Mouse (Mus musculus): ENCODE measurements at regions not wholly inside any gene's neighbourhood (a gene's known extent, or its start where the extent isn't known, plus 50 kb on each side); places are given as distances from the start of the nearest gene placed in this dataset.

DNA sequence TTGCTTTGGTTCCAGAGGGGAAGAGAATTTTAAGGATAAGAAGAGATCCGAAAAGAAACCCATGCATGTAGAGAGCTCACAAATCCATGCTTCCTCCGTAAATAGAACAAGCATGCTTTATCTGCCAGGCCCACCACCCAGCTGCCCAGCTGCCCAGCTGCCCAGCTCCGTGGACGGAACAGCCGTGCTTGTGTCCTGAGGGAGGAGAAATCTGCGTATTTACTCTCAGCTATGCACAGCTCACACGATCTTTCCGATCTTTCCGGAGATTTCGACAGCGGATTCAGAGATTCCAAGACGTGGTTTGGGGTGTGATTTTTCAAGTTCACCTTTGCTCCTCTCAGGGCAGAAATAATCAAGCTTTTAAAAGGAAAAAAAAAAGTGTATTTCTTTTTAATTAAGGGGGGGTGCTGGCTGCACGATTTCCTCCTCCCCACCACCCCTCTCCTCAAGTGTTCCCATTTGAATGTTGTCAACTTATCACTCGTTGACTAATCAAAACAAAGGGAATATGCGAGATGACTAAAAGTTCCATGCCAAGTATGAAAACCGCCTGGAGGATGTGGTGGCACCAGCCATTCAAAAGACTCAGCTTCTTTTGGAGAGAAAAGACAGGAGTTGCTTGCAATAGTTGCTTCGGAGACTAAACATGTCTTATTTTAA, 2293.2 kb upstream of the Gm7489 start:
- WGBS, result 55% methylated on average over 17 of the region's 17 CpGs
- ATAC-seq (ENCODE audit: low FRiP score) (no peak), DNase-seq (ENCODE audit: low spot score) (peak; percentile 33)
- no peaks in the 10 kb centered on the region for H3K27me3 ChIP-seq (ENCODE audit: control insufficient read depth, insufficient read depth, low read length)
- H3K9me3 ChIP-seq (ENCODE audit: control insufficient read depth, low read length), result no peaks in the 10 kb centered on the region
- peak overlapping the region; percentile 33 for H3K4me2 ChIP-seq (replicated peaks)
- H3K4me1 ChIP-seq (replicated peaks; ENCODE audit: control insufficient read depth, insufficient read depth, low read length), result no peaks in the 10 kb centered on the region
- H3K9ac ChIP-seq, result no peak overlapping the region
- no peak overlapping the region for H3K27ac ChIP-seq
- no peak overlapping the region for H3K4me3 ChIP-seq (replicated peaks; ENCODE audit: low read length)
- H3K36me3 ChIP-seq (replicated peaks; ENCODE audit: control insufficient read depth, insufficient read depth), result no peaks in the 10 kb centered on the region

DNA sequence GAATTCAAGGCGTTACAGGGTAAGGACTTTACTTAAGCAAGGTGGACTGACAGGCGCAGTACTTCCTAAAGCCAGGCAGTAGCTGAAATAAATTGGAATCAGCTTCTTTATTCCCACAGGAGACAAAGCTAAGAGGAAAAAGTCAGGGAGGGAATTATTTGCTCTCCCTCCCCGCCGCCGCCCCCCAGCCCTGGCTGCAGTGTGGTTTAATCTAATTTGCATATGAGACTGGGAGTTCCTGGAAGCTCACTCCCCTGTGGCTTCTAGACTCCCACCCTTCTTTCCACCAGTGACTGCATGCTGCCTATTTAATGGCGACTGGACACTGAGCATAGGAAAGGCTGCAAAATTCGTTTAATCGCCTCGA, 2292.7 kb upstream of the Gm7489 start:
- Histone ChIP-seq H3K27me3 (ENCODE audit: control insufficient read depth, insufficient read depth, low read length) (no peaks in the 10 kb centered on the region), H3K4me1 (replicated peaks; ENCODE audit: control insufficient read depth, insufficient read depth, low read length) (no peaks in the 10 kb centered on the region), H3K36me3 (replicated peaks; ENCODE audit: control insufficient read depth, insufficient read depth) (no peaks in the 10 kb centered on the region), H3K9ac (no peak overlapping the region), H3K9me3 (ENCODE audit: control insufficient read depth, low read length) (no peaks in the 10 kb centered on the region), H3K4me3 (replicated peaks; ENCODE audit: low read length) (no peak overlapping the region), H3K27ac (no peak overlapping the region), H3K4me2 (replicated peaks) (peak overlapping the region; percentile 33; the same call in 1 of the 2 replicates)
- WGBS, result 41% methylated on average over 9 of the region's 9 CpGs
- no peak for DNase-seq (ENCODE audit: low spot score)
- no peak; the same call in 1 of the 2 replicates for ATAC-seq (ENCODE audit: low FRiP score)

DNA sequence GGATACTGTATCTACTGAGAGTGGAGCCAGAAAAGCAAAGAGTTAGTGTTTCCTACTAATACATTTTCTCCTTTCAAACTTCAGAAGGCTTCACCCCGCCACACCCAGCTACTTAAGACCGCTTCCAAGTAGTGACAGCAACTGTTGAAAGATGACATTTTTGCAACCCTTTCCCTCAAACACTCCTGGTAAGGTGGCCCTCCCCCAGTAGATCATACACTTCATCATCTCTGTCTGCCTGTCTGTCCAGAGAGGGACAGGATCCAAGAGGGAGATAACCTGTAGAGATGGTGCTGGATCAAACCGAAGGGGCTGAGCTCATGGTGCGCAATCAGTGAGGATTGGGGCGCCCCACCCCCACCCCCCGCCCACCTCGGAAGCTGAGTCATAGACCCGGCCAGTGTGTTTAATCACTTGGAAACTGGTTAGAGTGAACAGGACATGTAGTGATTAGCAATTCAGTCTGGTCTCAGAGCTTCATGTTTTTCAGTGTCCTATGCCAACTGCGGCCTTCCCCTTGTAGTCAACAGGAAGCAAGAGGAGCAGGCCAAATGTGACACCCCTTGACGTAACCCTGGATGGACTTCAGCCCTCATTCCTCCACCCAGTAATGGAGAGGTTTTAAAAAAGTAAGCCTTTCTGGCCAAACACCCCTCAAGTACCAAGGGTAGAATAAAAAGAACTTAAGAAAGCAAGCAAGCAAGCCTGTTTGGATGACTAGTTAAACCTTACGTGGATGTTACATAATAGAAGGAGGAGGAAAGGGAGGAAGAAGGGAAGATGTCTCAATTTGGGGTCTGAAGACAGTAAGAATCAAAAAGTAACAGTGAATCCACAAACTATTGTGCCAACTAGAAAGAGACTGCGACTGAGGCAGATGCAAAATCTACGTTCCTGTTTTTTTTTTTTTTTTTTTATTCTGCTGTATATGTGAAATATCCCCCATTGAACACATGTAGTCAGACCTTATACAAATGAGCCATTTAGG, 2291.9 kb upstream of the Gm7489 start:
- Histone ChIP-seq H3K27me3 (ENCODE audit: control insufficient read depth, insufficient read depth, low read length) (no peaks in the 10 kb centered on the region), H3K9ac (no peak overlapping the region), H3K36me3 (replicated peaks; ENCODE audit: control insufficient read depth, insufficient read depth) (no peaks in the 10 kb centered on the region), H3K9me3 (ENCODE audit: control insufficient read depth, low read length) (no peaks in the 10 kb centered on the region), H3K27ac (no peak overlapping the region), H3K4me2 (replicated peaks) (no peak overlapping the region), H3K4me1 (replicated peaks; ENCODE audit: control insufficient read depth, insufficient read depth, low read length) (no peaks in the 10 kb centered on the region), H3K4me3 (replicated peaks; ENCODE audit: low read length) (no peak overlapping the region)
- ATAC-seq (ENCODE audit: low FRiP score) (peak; percentile 51; the same call in 1 of the 2 replicates), DNase-seq (ENCODE audit: low spot score) (no peak)
- 84% methylated on average over 13 of the region's 13 CpGs for WGBS

DNA sequence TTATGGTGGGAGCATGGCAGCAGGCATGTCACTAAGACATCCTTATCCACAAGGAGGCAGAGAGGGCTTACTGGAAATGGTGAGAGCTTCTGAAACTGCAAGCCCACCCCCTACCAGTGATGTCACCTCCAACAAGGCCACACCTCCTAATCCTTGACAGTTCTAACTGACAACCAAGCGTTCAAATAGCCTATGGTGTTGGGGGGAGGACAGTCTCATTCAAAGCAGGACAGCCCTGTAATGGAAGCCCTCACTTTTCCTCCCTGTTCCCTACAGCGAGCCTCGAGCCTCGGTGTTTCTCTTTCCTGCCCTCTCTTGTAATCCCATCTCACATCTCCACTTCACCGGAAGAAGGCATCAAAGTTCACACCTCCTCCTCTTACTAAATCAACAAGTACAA, 2290.6 kb upstream of the Gm7489 start:
- Histone ChIP-seq H3K27ac (no peak overlapping the region), H3K4me1 (replicated peaks; ENCODE audit: control insufficient read depth, insufficient read depth, low read length) (no peaks in the 10 kb centered on the region), H3K9ac (no peak overlapping the region), H3K4me2 (replicated peaks) (no peak overlapping the region), H3K36me3 (replicated peaks; ENCODE audit: control insufficient read depth, insufficient read depth) (no peaks in the 10 kb centered on the region), H3K9me3 (ENCODE audit: control insufficient read depth, low read length) (no peaks in the 10 kb centered on the region), H3K4me3 (replicated peaks; ENCODE audit: low read length) (no peak overlapping the region), H3K27me3 (ENCODE audit: control insufficient read depth, insufficient read depth, low read length) (no peaks in the 10 kb centered on the region)
- no peak for ATAC-seq (ENCODE audit: low FRiP score)
- DNase-seq (ENCODE audit: low spot score), result no peak
- 79% methylated on average over 5 of the region's 5 CpGs for WGBS

DNA sequence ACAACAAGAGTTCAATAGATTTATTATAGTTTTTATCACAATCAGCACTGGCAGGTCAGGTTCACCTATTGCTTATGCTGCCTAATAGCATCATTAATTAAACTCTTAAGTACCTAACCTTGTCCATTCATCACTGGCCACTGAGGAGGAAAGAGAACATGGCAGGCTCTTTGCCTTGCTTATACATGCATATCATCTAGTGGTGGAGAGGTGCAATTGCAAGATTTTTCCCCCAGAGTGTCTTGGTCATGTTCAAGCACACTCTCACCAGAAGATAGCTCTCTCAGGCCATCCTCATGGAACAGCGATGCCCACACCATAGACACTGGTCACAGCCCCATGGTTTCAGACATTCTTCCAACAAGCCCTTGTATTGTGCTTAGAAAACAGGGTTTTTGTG, 2289.1 kb upstream of the Gm7489 start:
- DNase-seq (ENCODE audit: low spot score), result no peak
- Histone ChIP-seq H3K9ac (no peak overlapping the region), H3K4me2 (replicated peaks) (no peak overlapping the region), H3K4me1 (replicated peaks; ENCODE audit: control insufficient read depth, insufficient read depth, low read length) (no peaks in the 10 kb centered on the region), H3K9me3 (ENCODE audit: control insufficient read depth, low read length) (no peaks in the 10 kb centered on the region), H3K36me3 (replicated peaks; ENCODE audit: control insufficient read depth, insufficient read depth) (no peaks in the 10 kb centered on the region), H3K27me3 (ENCODE audit: control insufficient read depth, insufficient read depth, low read length) (no peaks in the 10 kb centered on the region), H3K4me3 (replicated peaks; ENCODE audit: low read length) (no peak overlapping the region), H3K27ac (no peak overlapping the region)
- no peak for ATAC-seq (ENCODE audit: low FRiP score)
- WGBS, result 79% methylated on average over 1 of the region's 1 CpGs

DNA sequence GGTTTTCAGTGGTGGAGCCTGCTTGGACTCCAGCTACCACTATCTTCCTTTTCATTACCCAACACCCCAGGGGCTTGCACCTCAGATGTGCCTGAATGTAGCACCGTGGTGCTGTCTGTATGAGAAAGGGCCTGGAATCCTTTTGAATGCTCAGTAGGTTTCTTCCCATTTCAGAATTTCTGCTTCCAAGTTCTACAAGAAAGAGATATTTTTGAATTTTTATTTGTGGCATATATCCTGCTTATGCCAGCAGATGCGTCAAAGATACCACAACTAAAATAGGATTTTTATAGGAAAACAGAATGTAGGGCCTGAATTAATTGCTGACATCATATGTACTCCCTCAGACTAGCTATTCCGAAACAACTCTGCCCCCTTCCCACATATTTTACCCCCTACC, 2286.9 kb upstream of the Gm7489 start:
- DNase-seq (ENCODE audit: low spot score) (no peak), ATAC-seq (ENCODE audit: low FRiP score) (no peak)
- Histone ChIP-seq H3K4me3 (replicated peaks; ENCODE audit: low read length) (no peak overlapping the region), H3K9me3 (ENCODE audit: control insufficient read depth, low read length) (no peaks in the 10 kb centered on the region), H3K36me3 (replicated peaks; ENCODE audit: control insufficient read depth, insufficient read depth) (no peaks in the 10 kb centered on the region), H3K27me3 (ENCODE audit: control insufficient read depth, insufficient read depth, low read length) (no peaks in the 10 kb centered on the region), H3K4me1 (replicated peaks; ENCODE audit: control insufficient read depth, insufficient read depth, low read length) (peaks cover 7% of the 10 kb centered on the region; the same call in 1 of the 2 replicates), H3K4me2 (replicated peaks) (no peak overlapping the region), H3K9ac (no peak overlapping the region), H3K27ac (no peak overlapping the region)
- WGBS, result 80% methylated on average over 3 of the region's 3 CpGs

DNA sequence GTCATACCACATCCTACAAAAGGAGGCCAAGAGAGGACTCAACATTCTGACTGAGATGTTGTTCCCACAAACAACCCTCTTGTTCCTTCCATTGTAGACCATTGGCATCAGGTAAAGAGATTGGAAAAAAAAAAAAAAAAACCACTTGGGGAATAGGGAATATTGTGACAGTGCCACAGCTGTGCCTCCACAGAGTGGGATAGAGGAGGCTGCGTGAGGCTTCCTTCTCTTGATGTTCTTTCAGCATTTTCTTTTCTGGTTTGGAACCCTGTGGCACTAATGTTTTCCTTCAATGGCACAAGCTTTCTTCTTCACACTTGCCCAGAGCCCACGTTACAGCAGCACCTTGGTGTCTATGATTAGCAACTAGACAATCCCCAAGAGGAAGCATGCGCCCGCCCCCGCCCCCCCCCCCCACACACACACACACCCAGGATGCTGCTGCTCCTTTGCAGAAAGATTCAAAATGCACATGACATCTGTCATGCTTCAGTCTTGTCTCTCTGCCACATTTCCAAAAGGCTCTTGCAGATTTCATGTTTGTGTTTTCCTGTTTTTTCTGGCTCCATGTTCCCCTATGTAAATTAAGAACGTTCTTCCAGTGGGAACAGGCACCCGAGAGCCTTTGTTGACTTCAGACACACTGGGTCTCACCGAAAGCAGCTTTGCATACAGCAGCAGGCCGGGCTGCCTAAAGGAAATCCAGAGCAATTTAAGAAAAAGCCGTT, 2283.4 kb upstream of the Gm7489 start:
- no peak overlapping the region for H3K27ac ChIP-seq

DNA sequence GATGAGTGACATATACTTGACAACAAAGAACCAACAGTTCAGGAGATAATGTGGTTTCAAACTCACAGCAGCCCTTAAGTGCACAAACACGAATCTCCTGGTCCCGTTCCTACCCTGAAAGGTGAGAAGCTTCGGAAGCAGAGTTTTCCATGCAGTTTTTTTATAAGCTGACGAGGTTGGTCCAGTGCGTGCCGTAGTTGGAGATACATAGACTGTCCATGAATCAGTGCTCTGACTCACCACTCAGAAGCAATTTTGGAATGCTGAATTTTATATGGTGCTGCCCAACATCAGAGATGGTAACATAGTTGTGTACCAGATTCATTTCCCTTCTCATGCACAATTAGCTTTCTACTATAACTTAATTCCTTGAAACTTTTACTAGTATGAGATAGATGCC, 2263.3 kb upstream of the Gm7489 start:
- Histone ChIP-seq H3K9ac (no peak overlapping the region), H3K9me3 (ENCODE audit: control insufficient read depth, low read length) (no peaks in the 10 kb centered on the region), H3K36me3 (replicated peaks; ENCODE audit: control insufficient read depth, insufficient read depth) (no peaks in the 10 kb centered on the region), H3K4me3 (replicated peaks; ENCODE audit: low read length) (no peak overlapping the region), H3K4me1 (replicated peaks; ENCODE audit: control insufficient read depth, insufficient read depth, low read length) (no peaks in the 10 kb centered on the region), H3K27me3 (ENCODE audit: control insufficient read depth, insufficient read depth, low read length) (no peaks in the 10 kb centered on the region), H3K4me2 (replicated peaks) (no peak overlapping the region), H3K27ac (no peak overlapping the region)
- ATAC-seq (ENCODE audit: low FRiP score) (no peak), DNase-seq (ENCODE audit: low spot score) (no peak)
- WGBS, result 95% methylated on average over 6 of the region's 6 CpGs

More for the DNA sequence above, 2283.4 kb upstream of the Gm7489 start:
- Histone ChIP-seq H3K9me3 (ENCODE audit: control insufficient read depth, low read length) (no peaks in the 10 kb centered on the region), H3K4me2 (replicated peaks) (no peak overlapping the region), H3K36me3 (replicated peaks; ENCODE audit: control insufficient read depth, insufficient read depth) (no peaks in the 10 kb centered on the region), H3K4me3 (replicated peaks; ENCODE audit: low read length) (no peak overlapping the region), H3K27me3 (ENCODE audit: control insufficient read depth, insufficient read depth, low read length) (no peaks in the 10 kb centered on the region), H3K9ac (no peak overlapping the region), H3K4me1 (replicated peaks; ENCODE audit: control insufficient read depth, insufficient read depth, low read length) (peaks cover 7% of the 10 kb centered on the region; the same call in 1 of the 2 replicates)
- 36% methylated on average over 10 of the region's 10 CpGs for WGBS
- ATAC-seq (ENCODE audit: low FRiP score) (no peak), DNase-seq (ENCODE audit: low spot score) (no peak)

DNA sequence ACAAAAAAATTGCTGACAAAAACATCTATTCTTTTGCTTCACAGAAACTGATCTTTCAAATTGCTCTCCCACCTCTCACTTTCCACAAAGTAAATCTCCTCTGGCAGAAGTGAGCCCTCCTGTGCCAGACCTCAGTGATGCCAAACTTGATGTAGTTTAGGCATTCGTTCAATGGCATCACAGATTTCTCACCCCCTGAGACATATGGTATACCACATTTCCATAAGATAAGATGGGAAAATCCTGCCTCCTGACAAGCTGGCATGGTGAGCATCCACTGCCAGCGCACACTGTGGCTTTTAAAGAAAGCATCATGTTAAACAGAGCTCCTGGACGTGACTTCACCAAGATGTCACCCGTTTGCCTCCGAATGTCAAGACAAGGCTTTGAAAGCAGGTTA, 2257.2 kb upstream of the Gm7489 start:
- ATAC-seq (ENCODE audit: low FRiP score) (no peak), DNase-seq (ENCODE audit: low spot score) (no peak)
- no peaks in the 10 kb centered on the region for H3K27me3 ChIP-seq (ENCODE audit: control insufficient read depth, insufficient read depth, low read length)
- no peaks in the 10 kb centered on the region for H3K36me3 ChIP-seq (replicated peaks; ENCODE audit: control insufficient read depth, insufficient read depth)
- H3K4me3 ChIP-seq (replicated peaks; ENCODE audit: low read length), result no peak overlapping the region
- WGBS, result 94% methylated on average over 5 of the region's 5 CpGs
- no peak overlapping the region for H3K9ac ChIP-seq
- no peak overlapping the region for H3K27ac ChIP-seq
- no peak overlapping the region for H3K4me2 ChIP-seq (replicated peaks)
- H3K9me3 ChIP-seq (ENCODE audit: control insufficient read depth, low read length), result no peaks in the 10 kb centered on the region
- no peaks in the 10 kb centered on the region for H3K4me1 ChIP-seq (replicated peaks; ENCODE audit: control insufficient read depth, insufficient read depth, low read length)

All from hindbrain, embryonic 14.5 days (tissue).